Mouse (Mus musculus) T-helper 17 cell (primary cell): ENCODE measurements around the gene Etv4.

Experiments used
- in situ Hi-C, 2 experiments: fragments of 300-600 bp; cut with MboI, MseI; formaldehyde crosslinking; loops; 1 replicate in 1 of 2; 2 replicates in 1 of 2; pipeline ENCODE4 v1.15.1; 2025; ENCODE audit warnings: high pct_unique_total_duplicates in 2 of 2

Gene Etv4

DNA sequence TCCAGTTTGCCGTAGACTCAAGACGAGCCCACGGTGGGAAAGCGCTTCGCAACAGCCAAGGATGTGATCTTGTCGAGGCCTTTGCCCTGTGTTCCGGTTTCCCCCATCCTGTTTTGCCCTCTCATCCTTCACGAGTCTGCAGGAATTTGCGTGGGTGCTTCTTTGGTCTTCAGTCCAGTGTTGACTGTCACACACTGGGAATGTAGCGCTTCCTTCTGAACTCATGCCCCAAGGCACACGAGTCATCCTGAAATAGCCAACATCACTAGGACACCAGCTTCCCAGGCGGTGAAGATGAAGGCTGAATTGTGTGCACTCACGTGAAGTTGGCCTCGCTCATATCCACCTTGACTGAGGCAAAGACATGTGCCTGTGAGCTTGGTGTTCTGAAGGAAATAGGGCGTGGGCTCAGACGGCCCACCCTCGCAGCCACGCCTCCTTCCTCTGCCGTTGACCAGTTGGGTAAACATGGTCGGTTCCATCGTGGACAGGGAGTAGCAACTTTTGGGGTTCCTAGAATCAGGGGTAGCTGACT is 65.1 kb downstream of the Etv4 start:
- in situ Hi-C loops = no loop called here
